Mouse (Mus musculus) urinary bladder, postnatal 25 days (tissue): ENCODE results near the gene Vwa3b.

Experiments used
- DNase-seq: peaks from one replicate; pipeline ENCODE4 v3.0.0; 2022; ENCODE audit warnings: low spot score

Gene Vwa3b

DNA sequence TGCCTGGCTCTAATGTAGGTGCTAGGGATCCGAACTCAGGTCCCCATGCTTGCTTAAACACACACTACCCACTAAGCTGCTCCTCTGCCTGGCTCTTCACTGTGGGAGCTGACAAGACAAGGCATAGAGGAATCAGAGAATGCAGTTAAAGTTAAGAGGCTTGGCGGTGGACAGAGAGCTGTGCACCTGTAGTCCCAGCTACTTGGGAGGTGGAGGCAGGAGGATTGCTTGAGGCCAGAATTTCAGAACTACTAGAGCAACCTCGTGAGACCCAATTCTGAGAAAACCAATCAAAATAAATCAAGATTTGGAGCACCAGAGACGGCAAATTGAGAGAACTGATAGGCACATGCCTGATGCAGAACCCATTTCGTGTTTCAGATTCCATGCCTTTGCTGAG lies 36.7 kb downstream of the Vwa3b start:
- DNase-seq: no peak

DNA sequence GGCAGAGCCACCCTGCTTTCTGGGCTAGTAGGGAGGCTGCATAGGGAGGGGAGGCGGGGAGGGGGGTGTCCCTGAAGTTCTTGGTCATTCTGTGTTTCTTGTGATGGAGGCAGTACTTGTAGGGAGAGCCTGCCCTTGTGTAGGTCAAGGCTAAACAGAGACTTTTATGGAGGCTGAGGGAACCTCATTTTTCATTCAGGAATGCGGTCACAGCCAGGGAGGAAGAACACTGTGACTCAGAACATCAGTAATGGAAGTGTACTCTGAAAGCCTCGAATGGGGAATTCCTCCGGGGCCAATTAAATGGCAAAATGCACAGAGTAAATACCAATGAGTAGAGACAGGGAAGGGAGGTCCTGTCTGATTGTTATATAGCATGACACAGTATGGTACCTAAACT lies 37.4 kb downstream of the Vwa3b start:
- no peak for DNase-seq

DNA sequence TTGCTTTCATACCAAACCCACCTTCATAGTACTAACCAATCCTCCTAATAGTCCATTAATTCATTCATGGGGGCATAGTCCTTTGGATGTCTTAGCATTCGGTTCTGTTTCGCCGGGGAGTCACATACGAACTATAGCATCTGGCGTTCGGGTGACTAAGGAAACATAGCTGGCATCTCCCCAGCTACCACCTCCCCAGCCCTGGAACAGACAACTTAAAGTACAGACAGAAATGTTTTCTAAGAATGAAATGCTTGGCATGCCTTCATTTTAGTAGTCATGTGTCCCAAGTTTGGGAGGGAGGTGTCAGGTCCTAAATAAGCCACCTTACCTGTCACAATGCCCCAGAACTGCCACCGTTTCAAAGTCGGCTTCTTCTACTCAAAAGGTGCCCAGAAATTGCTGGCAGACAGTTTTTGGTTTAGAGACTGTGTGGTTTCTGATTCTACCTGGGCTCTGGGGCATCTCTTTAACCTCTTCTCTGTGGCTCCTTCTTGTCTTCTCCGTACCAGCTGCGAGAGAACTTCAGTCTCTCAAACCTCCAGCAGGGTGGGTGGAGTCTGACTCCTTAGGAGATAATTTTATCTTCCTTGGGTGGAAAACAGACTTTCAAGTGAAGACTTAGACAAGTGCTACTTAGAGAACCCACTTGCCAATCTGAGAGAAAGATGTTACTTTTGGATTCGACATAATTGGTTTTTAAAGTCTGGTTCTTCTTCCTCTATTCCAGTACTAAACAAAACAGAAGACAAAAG lies 39.4 kb downstream of the Vwa3b start:
- no peak for DNase-seq

DNA sequence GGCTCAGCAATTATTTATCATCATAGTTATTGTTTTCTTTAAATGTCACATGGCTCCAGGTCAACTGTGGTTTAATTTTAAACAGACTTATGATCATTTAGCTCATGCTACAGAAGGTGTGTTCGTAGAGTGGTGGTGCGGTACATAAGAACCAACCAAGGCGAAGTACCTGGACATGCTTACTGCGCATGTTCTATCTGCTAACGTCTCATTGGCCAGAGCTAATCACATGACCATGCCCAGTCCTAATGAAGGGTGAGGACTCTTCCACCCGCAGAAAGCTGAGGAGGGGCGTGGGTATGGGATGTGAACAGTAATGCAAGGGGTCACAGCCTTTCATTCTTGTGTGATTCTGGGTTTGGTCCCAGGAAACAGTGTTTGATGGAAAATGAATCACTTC lies 49.4 kb downstream of the Vwa3b start:
- DNase-seq: no peak

DNA sequence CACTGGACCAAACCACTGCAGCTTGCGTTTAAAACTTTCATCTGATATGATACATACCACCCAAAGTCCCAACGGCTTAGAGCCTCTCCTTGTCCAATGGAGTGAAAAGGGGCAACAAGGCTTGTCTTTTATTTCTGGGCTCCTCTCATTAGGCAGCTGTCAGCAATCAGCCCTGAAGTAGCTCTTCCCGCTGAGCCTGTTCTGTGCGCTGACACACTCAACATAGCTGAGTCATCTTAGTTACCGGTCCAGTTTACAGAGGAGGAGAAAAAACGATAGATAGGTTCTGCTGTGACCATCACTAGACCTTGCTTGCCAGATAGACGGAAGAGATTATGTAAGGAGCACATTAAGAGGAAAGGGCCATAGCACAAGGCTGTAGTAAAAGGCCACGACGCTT lies 50.9 kb downstream of the Vwa3b start:
- peak; percentile 15 for DNase-seq

GRCm38 (mm10) chr1:37077955-37078549 lies 51.7 kb downstream of the Vwa3b start:
- DNase-seq: no peak

DNA sequence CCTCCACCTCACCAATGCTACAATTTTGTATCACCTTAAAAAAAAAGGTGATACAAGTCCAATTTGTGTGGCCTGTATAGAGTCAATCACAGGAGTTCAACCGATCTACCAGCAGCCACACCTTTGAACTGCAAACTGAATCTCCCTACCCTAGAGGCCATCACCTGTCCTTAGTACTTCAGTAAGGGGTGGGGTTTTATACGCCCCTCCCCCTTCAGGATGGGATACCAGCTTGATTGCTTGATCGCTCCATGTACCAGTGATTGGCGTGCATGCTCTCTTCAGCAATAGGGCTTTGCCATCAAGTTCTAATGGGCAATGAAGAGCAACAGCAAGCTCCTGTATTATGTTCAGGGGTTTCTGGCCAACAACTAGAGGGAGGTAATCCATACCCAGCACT lies 54.0 kb downstream of the Vwa3b start:
- no peak for DNase-seq

DNA sequence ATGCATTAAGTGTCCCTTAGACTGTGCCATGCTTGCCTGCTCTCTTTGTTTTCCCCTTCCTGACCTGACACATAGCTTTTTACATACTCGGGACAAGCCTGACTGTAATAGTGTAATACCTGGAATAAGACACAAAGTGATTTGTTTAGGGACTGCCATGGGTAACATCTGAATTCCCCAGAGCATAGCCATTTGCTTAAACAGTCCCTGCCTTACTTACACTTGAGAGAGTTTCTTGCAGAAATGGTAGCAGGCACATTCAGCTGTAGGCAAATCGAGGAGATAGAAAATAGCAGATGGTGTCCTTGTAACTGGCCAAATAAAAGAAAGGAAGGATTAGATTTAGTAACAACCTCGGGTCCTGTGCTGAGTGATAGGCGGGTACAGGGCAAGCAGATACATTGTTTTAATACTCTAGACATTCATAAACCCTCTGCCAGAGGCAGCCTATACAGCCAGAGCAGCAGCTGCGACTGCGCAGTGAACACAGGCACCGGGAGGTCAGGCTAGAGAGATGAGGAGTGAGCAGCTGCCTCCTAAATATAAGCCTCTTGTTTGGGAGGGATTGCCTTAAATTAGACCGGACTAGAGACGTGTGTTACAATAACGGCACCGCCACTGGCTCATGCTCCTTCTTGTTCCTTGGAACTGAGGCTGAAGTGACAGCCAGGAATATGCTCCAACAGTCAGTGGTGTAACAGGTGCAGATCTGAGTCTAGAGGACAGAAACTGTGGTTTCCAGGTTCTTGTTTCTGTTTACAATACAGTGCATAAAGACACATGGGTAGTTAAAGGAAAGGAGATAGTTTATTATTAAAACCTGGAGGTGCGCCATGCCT lies 55.2 kb downstream of the Vwa3b start:
- no peak for DNase-seq

GRCm38 (mm10) chr1:37082215-37082464 lies 55.7 kb downstream of the Vwa3b start:
- no peak for DNase-seq

DNA sequence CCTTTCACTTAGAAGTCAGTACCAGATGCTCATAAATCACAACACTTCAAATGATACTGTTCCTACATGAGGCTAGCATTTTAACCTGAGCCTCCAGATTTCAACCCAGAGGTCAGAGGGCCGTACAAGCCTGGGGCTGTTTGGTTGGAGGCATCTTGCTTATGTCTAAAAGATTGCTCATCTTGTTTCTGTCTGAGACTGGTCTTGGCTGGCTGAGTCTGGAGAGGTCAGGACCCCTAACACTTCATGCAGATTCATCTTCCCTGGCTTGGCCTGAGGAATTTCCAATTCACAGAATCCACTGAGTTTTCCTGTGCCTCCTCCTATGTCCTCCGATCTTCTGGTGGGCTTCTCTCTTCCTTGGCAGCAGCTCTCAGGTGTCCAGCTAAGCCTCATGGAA lies 57.7 kb downstream of the Vwa3b start:
- DNase-seq: no peak

DNA sequence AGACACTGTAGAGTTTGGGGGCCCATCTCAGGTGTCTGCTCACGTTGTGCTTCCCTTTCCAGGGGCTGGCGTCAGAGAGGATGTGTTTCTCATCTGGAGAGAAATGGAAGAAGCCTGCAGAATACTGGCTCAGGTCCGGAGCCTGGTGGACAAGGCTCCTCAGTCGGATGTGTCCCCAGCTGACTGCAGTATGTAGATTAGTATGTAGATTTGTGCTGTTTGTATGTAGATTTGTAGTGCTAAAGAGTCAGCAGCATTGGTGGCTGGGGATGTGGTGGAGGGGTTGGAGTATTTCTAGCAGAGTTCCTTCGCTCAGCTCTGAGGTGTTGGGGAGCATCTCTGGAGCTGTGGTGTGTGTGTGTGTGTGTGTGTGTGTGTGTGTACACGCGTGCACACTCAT lies 58.8 kb downstream of the Vwa3b start:
- no peak for DNase-seq

DNA sequence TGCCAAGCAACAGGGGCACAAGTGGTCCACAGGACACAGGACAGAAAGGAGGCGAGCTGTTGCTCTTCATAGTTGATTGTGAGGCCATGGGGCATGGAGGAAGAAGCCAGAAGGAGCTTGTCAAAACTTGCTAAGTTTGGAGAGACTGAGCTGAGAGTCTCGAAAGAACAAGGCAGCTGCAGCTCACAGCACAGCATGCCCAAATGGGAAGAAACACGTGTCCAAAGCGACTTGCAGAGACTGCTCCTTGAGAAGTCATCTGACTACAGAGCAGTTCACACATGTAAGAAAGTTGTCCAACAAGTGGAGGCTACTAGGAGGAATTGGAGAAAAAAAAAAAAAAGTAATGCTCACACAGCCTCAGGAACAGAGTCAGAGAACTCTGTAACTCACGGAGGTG lies 62.8 kb downstream of the Vwa3b start:
- DNase-seq: no peak

- no peak for DNase-seq
Measured at GRCm38 (mm10) chr1:37097382-37098093, 71.1 kb downstream of the Vwa3b start.

- DNase-seq: no peak
Measured at GRCm38 (mm10) chr1:37098094-37098555, 71.7 kb downstream of the Vwa3b start.

DNA sequence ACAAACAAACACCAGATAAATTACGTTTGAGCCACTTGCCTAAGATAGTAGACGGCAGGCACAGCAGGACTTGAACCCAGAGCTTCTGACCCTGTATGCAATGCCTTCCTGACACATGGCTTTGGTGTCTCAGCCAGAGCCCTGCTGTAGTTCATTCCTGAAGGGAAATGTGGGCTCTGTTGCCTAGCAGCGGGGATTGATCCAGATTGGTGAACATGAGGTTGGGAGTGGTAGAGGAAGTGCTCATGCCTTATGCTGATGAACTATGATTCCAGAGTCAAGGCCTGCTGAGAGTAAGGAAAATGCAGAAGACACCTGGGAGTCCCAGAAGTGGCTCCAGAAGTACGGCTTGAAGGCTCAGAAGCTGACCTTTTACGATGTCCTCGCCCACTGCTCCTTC lies 74.0 kb downstream of the Vwa3b start:
- no peak for DNase-seq

DNA sequence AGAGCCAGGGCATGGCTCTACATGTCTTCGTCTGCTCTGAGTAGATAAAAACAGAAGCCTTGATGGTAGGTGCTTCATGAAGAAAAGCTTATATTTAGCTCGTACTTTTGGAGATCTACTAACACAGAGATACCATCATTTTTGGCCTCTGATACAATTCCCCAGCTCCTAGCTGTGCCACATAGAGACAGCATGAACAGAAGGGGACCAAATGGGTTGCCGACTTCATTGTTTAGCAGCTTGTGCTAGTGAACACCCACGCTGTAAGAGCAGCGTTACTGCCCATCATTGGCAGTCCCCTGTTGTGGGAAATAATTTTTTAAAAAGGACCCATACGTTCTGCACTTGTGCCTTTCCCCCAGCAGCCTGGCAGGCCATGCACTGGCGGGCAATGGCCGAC lies 74.6 kb downstream of the Vwa3b start:
- no peak for DNase-seq

- no peak for DNase-seq
Measured at GRCm38 (mm10) chr1:37101717-37102116, 75.3 kb downstream of the Vwa3b start.

GRCm38 (mm10) chr1:37105194-37105593 lies 78.8 kb downstream of the Vwa3b start:
- no peak for DNase-seq

- DNase-seq: no peak
Measured at GRCm38 (mm10) chr1:37113781-37114180, 87.4 kb downstream of the Vwa3b start.

- no peak for DNase-seq
Measured at GRCm38 (mm10) chr1:37115847-37116246, 89.5 kb downstream of the Vwa3b start.

GRCm38 (mm10) chr1:37116574-37116973 lies 90.2 kb downstream of the Vwa3b start:
- DNase-seq: no peak

DNA sequence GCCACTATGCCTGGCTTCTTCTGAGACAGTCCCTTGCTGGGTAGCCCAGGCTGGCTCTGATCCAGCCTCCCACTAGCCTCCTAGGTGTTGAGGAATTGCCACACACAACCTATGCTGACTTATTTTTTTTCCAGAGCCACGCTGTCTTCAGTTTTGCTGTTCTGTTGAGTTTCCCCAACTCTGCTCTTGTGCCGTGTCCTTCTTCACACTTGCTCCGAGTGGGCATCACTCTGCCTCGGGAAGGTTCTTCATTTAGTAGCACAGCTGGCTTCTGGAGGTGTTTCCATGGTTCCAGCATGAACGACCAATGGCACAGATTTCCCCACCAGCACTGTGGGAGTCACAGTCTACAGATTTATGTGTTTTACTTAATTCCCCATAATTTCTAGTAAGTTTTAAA lies 91.6 kb downstream of the Vwa3b start:
- DNase-seq: no peak

- no peak for DNase-seq
Measured at GRCm38 (mm10) chr1:37122306-37122705, 95.9 kb downstream of the Vwa3b start.
